9 mouse cellular contexts compared by ENCODE assay signal in genomic region chr5:146221722-146222121, GRCm38 (mm10). TPM values are rescaled to one million over a fixed set of nuclear protein-coding genes. Genes with fewer than 3 reads are reported as not detected.
DNase-seq lines count a peak whose midpoint lies in the region; ATAC-seq and TF ChIP-seq lines count a peak whose summit lies in the region.
"Had no signal": no experiment of that assay in that cellular context is flagged by ENCODE, and none has a peak within 500 bp of the region (broad histone marks: within the 10 kb centered on the region; RNA-seq: fewer than 3 reads in every experiment).

No protein-coding gene starts in this region.

- peak overlapping the region; percentile 83 for H3K9ac ChIP-seq in forebrain, embryonic 15.5 days (replicated peaks)
- H3K9ac ChIP-seq in liver, embryonic 14.5 days (replicated peaks), result peak overlapping the region; percentile 96

- peak overlapping the region; percentile 98 for H3K4me3 ChIP-seq in gastrocnemius, adult 2 months
- H3K4me3 ChIP-seq in C2C12 (ENCODE audit: insufficient read depth, poor library complexity, severe bottlenecking), result peak overlapping the region; percentile 59
- peak overlapping the region; percentile 86 for H3K4me3 ChIP-seq in forebrain, embryonic 15.5 days
- H3K4me3 ChIP-seq in liver, embryonic 14.5 days (ENCODE audit: insufficient read depth in 1 of 2, low read depth in 2 of 2, low read length in 2 of 2), result peak overlapping the region; percentile 71 to 87

- peaks cover 26% of the 10 kb centered on the region for H3K36me3 ChIP-seq in C2C12 (ENCODE audit: control insufficient read depth, insufficient read depth)
- H3K36me3 ChIP-seq in forebrain, embryonic 15.5 days, result peaks cover 10% of the 10 kb centered on the region
- H3K36me3 ChIP-seq in liver, embryonic 14.5 days (replicated peaks; ENCODE audit: control insufficient read depth, insufficient read depth, low read depth), result peaks cover 8% of the 10 kb centered on the region; the same call in 1 of the 2 replicates

- ATAC-seq in forebrain, embryonic 15.5 days (replicated peaks), result no peak
- no peak for ATAC-seq in liver, embryonic 14.5 days (ENCODE audit: insufficient read depth)

- peaks cover 16% of the 10 kb centered on the region for H3K79me3 ChIP-seq in C2C12 (ENCODE audit: low read depth)

- no peak overlapping the region for H3ac ChIP-seq in C2C12 (ENCODE audit: control insufficient read depth, insufficient read length, low read depth)

- peaks cover 23% of the 10 kb centered on the region for H3K4me1 ChIP-seq in forebrain, embryonic 15.5 days
- peaks cover 4 to 6% of the 10 kb centered on the region in 2 experiments; a peak in 3 of 4 replicates for H3K4me1 ChIP-seq in liver, embryonic 14.5 days (replicated peaks; ENCODE audit: control insufficient read depth in 2 of 2, insufficient read depth in 2 of 2, low read length in 1 of 2)

- no peak for TF ChIP-seq EP300 in liver, embryonic 14.5 days (IDR thresholded peaks at IDR 0.05; ENCODE audit: low read depth)

- intact Hi-C loops in gastrocnemius, adult 2 months (cut with DNase I), result loop anchor here (5.0 kb wide), 1 partner anchor 76 kb away; no protein-coding TSS in a partner anchor

- peaks cover 30% of the 10 kb centered on the region for H3K79me2 ChIP-seq in C2C12 (ENCODE audit: control insufficient read depth, insufficient read depth)

- no peak for TF ChIP-seq CTCF in gastrocnemius, adult 2 months (IDR thresholded peaks at IDR 0.05)
- no peak for TF ChIP-seq CTCF in C2C12 (IDR thresholded peaks at IDR 0.05; ENCODE audit: control insufficient read depth, insufficient read depth, insufficient read length)
- no peak for TF ChIP-seq CTCF in liver, embryonic 14.5 days (IDR thresholded peaks at IDR 0.05; ENCODE audit: low read depth)

- no peak for DNase-seq in gastrocnemius, adult 2 months
- no peak for DNase-seq in gastrocnemius, postnatal 25 days
- no peak for DNase-seq in liver, embryonic 14.5 days (ENCODE audit: low read depth in 3 of 3, low spot score in 3 of 3)
- no peak for DNase-seq in adrenal gland, adult (ENCODE audit: inconsistent age in 2 of 2, low spot score in 1 of 2)
- DNase-seq in right cerebral cortex, postnatal 14 days, result no peak
- no peak for DNase-seq in urinary bladder, postnatal 25 days (ENCODE audit: low spot score)

- peak overlapping the region; percentile 98 for H3K27ac ChIP-seq in gastrocnemius, adult 2 months
- H3K27ac ChIP-seq in forebrain, embryonic 15.5 days (replicated peaks), result peak overlapping the region; percentile 96
- peak overlapping the region; percentile 96 for H3K27ac ChIP-seq in liver, embryonic 14.5 days

- no peaks in the 10 kb centered on the region for H3K9me3 ChIP-seq in forebrain, embryonic 15.5 days
- H3K9me3 ChIP-seq in liver, embryonic 14.5 days (ENCODE audit: control insufficient read depth, low read length), result no peaks in the 10 kb centered on the region

- H3K4me2 ChIP-seq in forebrain, embryonic 15.5 days (replicated peaks), result peak overlapping the region; percentile 67
- H3K4me2 ChIP-seq in liver, embryonic 14.5 days (ENCODE audit: low read depth), result peak overlapping the region; percentile 93

- H3K27me3 ChIP-seq in C2C12 (ENCODE audit: control insufficient read depth, insufficient read depth, insufficient read length), result no peaks in the 10 kb centered on the region
- H3K27me3 ChIP-seq in forebrain, embryonic 15.5 days, result no peaks in the 10 kb centered on the region
- no peaks in the 10 kb centered on the region for H3K27me3 ChIP-seq in liver, embryonic 14.5 days (ENCODE audit: control insufficient read depth, insufficient read depth, low read length)

- WGBS in forebrain, embryonic 15.5 days, result 31% methylated on average over 6 of the region's 6 CpGs
- WGBS in liver, embryonic 14.5 days (ENCODE audit: insufficient replicate concordance), result 33% methylated on average over 6 of the region's 6 CpGs

TF ChIP-seq in C2C12, 6 proteins besides CTCF, POLR2A, EP300 and RAD21:
- no peak for TF ChIP-seq CEBPB (IDR thresholded peaks at IDR 0.05; ENCODE audit: low read depth)
- TF ChIP-seq MYOD1 (IDR thresholded peaks at IDR 0.05; ENCODE audit: control insufficient read depth, insufficient read length, low read depth), result no peak
- no peak for TF ChIP-seq MAX (IDR thresholded peaks at IDR 0.05)
- no peak for TF ChIP-seq FOSL1 (IDR thresholded peaks at IDR 0.05; ENCODE audit: insufficient read depth, low read length, poor library complexity, severe bottlenecking)
- no peak for TF ChIP-seq MYOG (IDR thresholded peaks at IDR 0.05; ENCODE audit: control insufficient read depth, extremely low read depth, insufficient read length)
- TF ChIP-seq USF1 (IDR thresholded peaks at IDR 0.05; ENCODE audit: low read depth), result no peak
TF ChIP-seq in C2C12: peak in this region for 0.

RNA-seq across cellular contexts. Expression of gene Rnf6, which starts 0.4 kb away (rescaled TPM):
- total RNA-seq in gastrocnemius, adult 2 months (2021), result 10 to 100 TPM; 40.9 to 41.5 TPM
- 10 to 100 TPM; 31.6 to 40.1 TPM for total RNA-seq in gastrocnemius, postnatal 25 days (2021)
- polyA plus RNA-seq in C2C12 (2012; fragmentation: generic; extraction: Trizol), result 14.7 TPM
- 28.3 TPM in 2 replicates for polyA plus RNA-seq in forebrain, embryonic 15.5 days (2015; fragmentation: Nextera tagmentation; extraction: Ambion mirVana)
- polyA plus RNA-seq in liver, embryonic 14.5 days (2012; rRNA removed), result 8.3 and 13.2 TPM in 2 replicates
- 18.9 and 19.4 TPM in 2 replicates for polyA plus RNA-seq in liver, embryonic 14.5 days (2014; fragmentation: Nextera tagmentation; extraction: Ambion mirVana)

RNA-seq across cellular contexts. Expression of gene Cdk8, which starts 9.3 kb away (rescaled TPM):
- 10 to 100 TPM; 16.8 to 17.6 TPM for total RNA-seq in gastrocnemius, adult 2 months (2021)
- 10 to 100 TPM; 15.1 to 15.5 TPM for total RNA-seq in gastrocnemius, postnatal 25 days (2021)
- polyA plus RNA-seq in C2C12 (2012; fragmentation: generic; extraction: Trizol), result 19.5 TPM
- 18.5 and 18.6 TPM in 2 replicates for polyA plus RNA-seq in forebrain, embryonic 15.5 days (2015; fragmentation: Nextera tagmentation; extraction: Ambion mirVana)
- polyA plus RNA-seq in liver, embryonic 14.5 days (2012; rRNA removed), result 36.6 and 42.5 TPM in 2 replicates
- polyA plus RNA-seq in liver, embryonic 14.5 days (2014; fragmentation: Nextera tagmentation; extraction: Ambion mirVana), result 25.8 and 28.5 TPM in 2 replicates

RNA-seq across cellular contexts. Expression of gene 1700001J03Rik, which starts 36.6 kb away (rescaled TPM):
- total RNA-seq in gastrocnemius, adult 2 months (2021), result 1 to 10 TPM in 1 of 2 experiments, under 1 TPM in 1; 0.79 to 1.4 TPM
- total RNA-seq in gastrocnemius, postnatal 25 days (2021), result 1 to 10 TPM; 1.3 to 1.4 TPM
- not detected for polyA plus RNA-seq in C2C12 (2012; fragmentation: generic; extraction: Trizol)
- not detected in 2 replicates for polyA plus RNA-seq in forebrain, embryonic 15.5 days (2015; fragmentation: Nextera tagmentation; extraction: Ambion mirVana)
- 0.17 TPM in 2 replicates for polyA plus RNA-seq in liver, embryonic 14.5 days (2012; rRNA removed)
- polyA plus RNA-seq in liver, embryonic 14.5 days (2014; fragmentation: Nextera tagmentation; extraction: Ambion mirVana), result not detected in 2 replicates

RNA-seq across cellular contexts. Expression of gene Gm6309, which starts 51.2 kb away (rescaled TPM):
- total RNA-seq in gastrocnemius, adult 2 months (2021), result not detected
- total RNA-seq in gastrocnemius, postnatal 25 days (2021), result not detected
- not detected for polyA plus RNA-seq in C2C12 (2012; fragmentation: generic; extraction: Trizol)
- not detected in 2 replicates for polyA plus RNA-seq in forebrain, embryonic 15.5 days (2015; fragmentation: Nextera tagmentation; extraction: Ambion mirVana)
- polyA plus RNA-seq in liver, embryonic 14.5 days (2012; rRNA removed), result not detected in 2 replicates
- polyA plus RNA-seq in liver, embryonic 14.5 days (2014; fragmentation: Nextera tagmentation; extraction: Ambion mirVana), result not detected in 2 replicates
- total RNA-seq: left cerebral cortex, postnatal 14 days had no signal
